Mouse (Mus musculus): ENCODE data around the gene Atp6v0e2. TPM values are rescaled to one million over a fixed set of nuclear protein-coding genes. Genes with fewer than 3 reads are reported as not detected.
A peak's percentile ranks its signal among the peaks of the same experiment; 100 is the strongest.

The Atp6v0e2 gene
- total and polyA plus RNA-seq, 3 experiments, result not detected

DNA sequence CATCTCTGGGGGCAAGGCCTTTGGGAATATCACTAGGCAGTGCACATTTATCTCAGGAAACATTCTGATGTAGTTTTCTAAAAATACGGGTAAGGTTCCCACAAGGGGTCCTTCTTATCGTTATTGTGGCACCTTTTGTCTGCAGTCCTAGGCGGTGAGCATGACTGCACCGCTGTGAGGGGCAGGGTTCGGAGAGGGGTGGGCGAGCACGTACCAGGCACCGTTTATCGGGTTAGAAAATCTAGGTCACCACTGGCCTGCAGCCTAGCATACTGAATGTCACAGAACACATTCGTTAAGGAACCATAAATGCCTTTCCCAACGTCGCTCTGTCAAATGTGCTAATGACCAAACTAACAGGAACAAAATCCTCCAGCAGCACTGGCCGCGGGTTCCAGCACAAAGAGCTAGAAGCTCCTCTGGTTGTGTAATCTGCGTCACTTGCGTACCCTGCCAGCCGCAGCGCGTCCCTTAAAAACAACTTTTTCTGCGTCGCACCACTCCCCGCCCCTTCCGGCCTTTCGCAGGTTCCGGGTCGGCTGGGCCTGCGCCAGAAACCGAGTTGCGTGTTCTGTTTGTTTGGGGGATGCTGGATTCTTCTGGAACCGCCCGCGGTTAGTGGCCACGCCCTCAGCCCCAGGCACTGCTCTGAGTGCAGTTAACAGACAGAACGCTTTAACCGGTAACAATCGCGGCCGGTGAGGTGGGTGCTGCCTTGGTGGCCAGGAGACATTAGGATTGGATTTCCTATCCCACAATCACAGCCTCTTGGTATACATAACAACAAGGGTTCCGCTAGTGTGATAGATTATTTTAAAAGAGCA lies 17.1 kb downstream of the Atp6v0e2 start, which contains the start of gene Lrrc61 (continued):
- peak; percentile 80 for TF ChIP-seq TBP (conservative IDR thresholded peaks at IDR 0.05; ENCODE audit: low read depth, low read length)
- no peak for TF ChIP-seq USF2 (conservative IDR thresholded peaks at IDR 0.05; ENCODE audit: low read depth, low read length)
- no peak; the same call in 1 of the 2 replicates for TF ChIP-seq POLR2AphosphoS2 (IDR thresholded peaks at IDR 0.05; ENCODE audit: low read depth, low read length)
- no peak for TF ChIP-seq GABPA (IDR thresholded peaks at IDR 0.05; ENCODE audit: insufficient replicate concordance, low read depth, low read length)
- TF ChIP-seq SIN3A (IDR thresholded peaks at IDR 0.05; ENCODE audit: low read length), result peak; percentile 75
- TF ChIP-seq RAD21 (IDR thresholded peaks at IDR 0.05; ENCODE audit: low read depth, low read length), result no peak
- no peak for TF ChIP-seq MAZ (IDR thresholded peaks at IDR 0.05; ENCODE audit: low read depth, low read length)
- no peak for TF ChIP-seq CHD2 (IDR thresholded peaks at IDR 0.05; ENCODE audit: low read length)
- no peak for TF ChIP-seq MAFK (IDR thresholded peaks at IDR 0.05; ENCODE audit: insufficient replicate concordance, low read length)
- TF ChIP-seq ZC3H11A (IDR thresholded peaks at IDR 0.05; ENCODE audit: low read depth, low read length), result no peak
- TF ChIP-seq SMC3 (IDR thresholded peaks at IDR 0.05; ENCODE audit: low read depth, low read length), result no peak
- no peak for TF ChIP-seq MXI1 (IDR thresholded peaks at IDR 0.05; ENCODE audit: low read depth, low read length)
- peak; percentile 96 for TF ChIP-seq ELF1 (IDR thresholded peaks at IDR 0.05; ENCODE audit: low read depth, low read length)
- peak; percentile 70 for TF ChIP-seq TCF12 (IDR thresholded peaks at IDR 0.05; ENCODE audit: low read depth, low read length)
- no peak for TF ChIP-seq EP300 (IDR thresholded peaks at IDR 0.05; ENCODE audit: low read length)
- TF ChIP-seq BHLHE40 (IDR thresholded peaks at IDR 0.05; ENCODE audit: low read depth, low read length), result no peak
- no peak for TF ChIP-seq E2F4 (IDR thresholded peaks at IDR 0.05; ENCODE audit: insufficient replicate concordance, low read depth, low read length)
- no peak for TF ChIP-seq ETS1 (conservative IDR thresholded peaks at IDR 0.05; ENCODE audit: low read depth, low read length)

DNA sequence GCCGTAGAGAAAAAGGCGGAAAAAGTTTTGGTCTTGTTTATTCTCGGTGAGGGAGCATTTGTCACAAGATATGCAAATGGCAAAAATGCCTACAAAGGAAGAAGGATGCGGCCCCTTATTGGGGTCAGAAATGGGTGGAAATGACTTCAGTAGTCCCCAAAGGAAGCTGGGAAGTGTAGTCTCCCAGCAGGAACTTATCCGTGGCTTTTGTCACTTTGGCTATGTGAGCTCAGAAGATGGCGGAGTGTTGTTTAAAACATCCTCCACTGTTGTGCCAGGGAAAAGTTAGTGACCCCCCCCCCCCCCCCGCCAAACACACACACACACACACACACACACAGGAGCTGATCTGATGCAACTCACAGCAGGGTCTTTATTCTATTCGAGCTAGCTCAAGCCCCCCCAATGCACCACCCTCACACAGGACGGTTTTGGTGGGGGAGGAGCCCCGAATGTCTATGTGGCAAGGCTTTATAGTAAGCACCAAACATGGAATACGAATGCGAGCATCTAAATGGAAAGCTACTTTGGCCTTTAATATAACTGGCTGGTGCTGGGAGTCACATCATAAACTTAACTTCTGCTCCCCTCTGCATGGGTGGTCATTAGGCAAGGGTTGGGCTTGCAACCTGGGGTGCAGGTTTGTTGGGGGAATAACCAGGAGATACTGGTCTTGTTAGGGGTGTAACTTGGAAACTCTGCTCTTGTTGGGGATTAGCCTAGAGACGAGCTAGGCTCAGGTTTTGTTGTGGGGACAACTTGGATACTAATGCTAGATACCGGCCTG lies 17.9 kb downstream of the Atp6v0e2 start:
- peaks cover 0 to 13% of the 10 kb centered on the region in 2 experiments for H3K36me3 ChIP-seq (replicated peaks in 1 of 2; ENCODE audit: control insufficient read depth in 1 of 2, insufficient read depth in 1 of 2, low read length in 1 of 2)
- H3K4me2 ChIP-seq (ENCODE audit: insufficient read depth, low read depth, poor library complexity, severe bottlenecking), result peak overlapping the region; percentile 77
- peak overlapping the region; percentile 45; the same call in 1 of the 2 replicates for H3K27ac ChIP-seq (ENCODE audit: insufficient read depth, low read depth)
- peak overlapping the region; percentile 63 to 87 (median 63) for H3K4me3 ChIP-seq (replicated peaks in 1 of 3; ENCODE audit: low read depth in 2 of 3, low read length in 2 of 3, poor library complexity in 1 of 3)
- in situ Hi-C loops (cut with MboI; ENCODE audit: low pct_ligation_motif_present, low pct_unique_long_range_greater_than_20kb, low sequenced_read_pairs), result loop anchor here (5.0 kb wide), 1 partner anchor 72 kb away; the partner anchor contains the start of gene AI854703
- peak overlapping the region; percentile 76 for H3K9ac ChIP-seq (ENCODE audit: insufficient read depth, low read depth)
- H3K4me1 ChIP-seq (ENCODE audit: control insufficient read depth in 1 of 2, insufficient read depth in 2 of 2), result peaks cover 4 to 14% of the 10 kb centered on the region in 2 experiments
- no peaks in the 10 kb centered on the region for H3K9me3 ChIP-seq (replicated peaks; ENCODE audit: low read length)
- TF ChIP-seq CHD2 (IDR thresholded peaks at IDR 0.05; ENCODE audit: low read length) (no peak), TBP (conservative IDR thresholded peaks at IDR 0.05; ENCODE audit: low read depth, low read length) (no peak), HCFC1 (IDR thresholded peaks at IDR 0.05; ENCODE audit: low read depth, low read length) (peak; percentile 74), MAZ (IDR thresholded peaks at IDR 0.05; ENCODE audit: low read depth, low read length) (no peak), ZNF384 (IDR thresholded peaks at IDR 0.05; ENCODE audit: low read depth, low read length) (no peak)
- DNase-seq (ENCODE audit: extremely low read depth), result peak; percentile 65
- dilution Hi-C loops (cut with MboI; ENCODE audit: extremely low pct_ligation_motif_present, extremely low pct_unique_long_range_greater_than_20kb, low sequenced_read_pairs), result no loop called here
- H3K79me2 ChIP-seq (replicated peaks; ENCODE audit: control insufficient read depth, extremely low read depth, insufficient read depth, poor library complexity, severe bottlenecking), result no peaks in the 10 kb centered on the region
- H3K27me3 ChIP-seq (replicated peaks), result peaks cover 23% of the 10 kb centered on the region

All from CH12.LX (cell line).